Mouse (Mus musculus) adrenal gland, adult (tissue): ENCODE measurements around the gene Uba2.

ENCODE experiments used
- DNase-seq, 2 experiments: peaks; one replicate each; pipeline ENCODE4 v3.0.0; 2022 to 2023; ENCODE audit warnings: low spot score in 1 of 2; ENCODE audit not compliant: inconsistent age in 2 of 2

Gene Uba2

DNA sequence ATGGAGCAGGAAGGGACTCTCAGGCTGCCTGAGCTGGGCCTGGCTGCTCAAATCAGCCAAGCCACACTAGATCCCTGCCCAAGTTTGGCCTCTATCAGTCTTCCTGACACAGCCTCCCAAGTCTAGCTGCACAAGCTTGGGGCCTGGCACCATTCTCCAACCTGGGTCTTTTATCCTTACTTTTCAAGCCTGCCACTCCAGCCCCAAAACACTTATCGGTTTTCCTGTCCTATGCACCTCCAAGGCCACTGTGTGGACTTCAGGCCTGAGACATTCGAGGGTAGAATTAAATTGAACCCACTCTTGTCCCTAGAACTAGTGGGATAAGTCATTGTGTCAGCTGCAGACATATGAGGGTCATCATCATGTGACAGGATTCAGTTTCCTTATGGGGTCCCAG is 69.4 kb downstream of the Uba2 start:
- no peak for DNase-seq

DNA sequence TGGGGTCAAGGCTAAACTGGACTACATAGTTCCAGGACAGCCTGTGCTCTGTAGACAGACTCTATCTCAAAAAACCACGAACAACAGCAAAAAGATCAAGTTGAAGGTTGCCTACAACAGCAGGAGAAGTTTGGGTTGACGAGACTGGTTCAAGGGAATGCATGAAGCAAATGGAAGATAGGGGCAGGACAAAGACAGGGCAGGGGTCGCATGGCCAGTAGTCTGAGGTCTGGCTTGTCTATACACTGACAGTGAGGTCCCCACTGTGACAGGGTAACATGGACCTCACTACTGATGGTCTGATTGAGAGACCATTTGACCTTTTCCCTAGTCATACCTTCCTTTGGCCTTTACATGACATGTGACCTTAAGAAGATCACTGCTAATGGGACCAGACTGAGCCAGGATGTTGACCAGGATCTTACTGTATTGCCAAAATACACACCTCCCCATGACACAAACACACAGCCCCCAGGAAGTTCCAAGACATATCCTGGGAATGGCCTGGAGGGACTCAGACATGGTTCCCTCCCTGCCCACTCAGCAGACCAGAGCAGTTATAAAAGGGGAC is 74.4 kb downstream of the Uba2 start, which contains the start of gene Scgb1b30:
Gene Scgb1b30, plus strand, starts transcription at position 521 of the 571 bp plus-strand sequence.
- DNase-seq, result no peak
